Mouse (Mus musculus) retina, postnatal 1 day (tissue): Measurements from ENCODE around the gene Lrpprc.

Experiments used
- DNase-seq: peaks from one replicate; pipeline ENCODE4 v3.0.0-alpha.2; 2012

Gene Lrpprc

DNA sequence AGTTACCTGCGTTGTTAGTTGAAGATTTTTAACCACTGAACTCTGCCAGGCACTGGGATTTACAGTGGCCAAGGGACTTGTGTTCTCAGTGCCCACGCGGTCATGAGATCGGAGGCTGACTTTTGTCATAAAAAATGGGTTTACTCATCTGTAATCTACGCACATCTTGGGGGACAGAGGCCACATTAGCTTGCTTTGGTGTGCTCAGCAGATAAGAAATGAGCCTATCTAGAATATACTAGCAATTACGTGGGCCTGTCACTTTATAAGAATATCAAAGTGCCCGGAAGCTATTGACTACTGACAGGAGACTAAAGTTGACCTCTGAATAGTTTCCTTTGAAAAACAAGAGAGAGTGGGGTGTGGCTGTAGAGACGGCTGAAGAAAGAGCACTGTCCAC is 131.6 kb downstream of the Lrpprc start:
- no peak for DNase-seq

DNA sequence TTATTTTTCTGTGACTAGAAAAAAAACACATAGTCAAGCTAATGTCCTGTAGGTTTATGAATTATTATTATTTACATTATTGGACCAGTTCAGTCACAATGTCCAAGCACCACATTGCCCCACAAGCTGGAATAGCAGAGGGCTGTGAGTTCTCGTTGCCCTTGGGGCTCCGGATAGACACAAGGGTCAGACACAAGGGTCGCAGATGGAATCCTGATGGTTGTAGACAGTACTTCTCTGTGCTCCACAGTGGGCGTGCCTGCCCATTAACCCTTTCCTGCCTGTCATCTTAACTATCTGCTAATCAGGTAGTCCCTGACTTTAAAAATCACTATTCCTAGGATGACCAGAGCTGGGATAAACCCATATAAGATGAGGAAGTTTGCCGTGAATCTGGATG is 132.4 kb downstream of the Lrpprc start:
- DNase-seq, result no peak

GRCm38 (mm10) chr17:84657782-84658181 is 132.8 kb downstream of the Lrpprc start:
- DNase-seq, result no peak

GRCm38 (mm10) chr17:84657422-84657732 is 133.2 kb downstream of the Lrpprc start:
- DNase-seq, result no peak

- DNase-seq, result no peak
Observed at GRCm38 (mm10) chr17:84656653-84657421, 133.8 kb downstream of the Lrpprc start.

DNA sequence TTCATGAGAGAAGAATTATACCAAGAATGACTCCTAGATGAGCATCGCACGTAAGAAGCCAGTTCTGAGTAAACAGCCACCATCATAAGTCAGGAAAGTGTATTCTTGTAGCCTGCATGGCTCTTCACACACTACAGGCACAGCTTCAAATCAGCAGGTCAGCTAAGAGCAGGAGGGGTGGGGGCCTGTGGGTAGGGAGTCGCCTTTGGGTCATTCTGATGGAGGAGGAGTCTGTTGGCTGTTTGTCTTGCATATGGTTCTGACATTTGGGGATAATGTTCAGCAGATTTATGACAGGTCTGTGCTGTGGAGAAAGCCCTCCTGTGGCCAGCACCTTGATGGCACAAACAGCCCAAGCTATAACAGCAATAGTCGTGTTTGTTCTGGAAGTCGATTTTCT is 134.4 kb downstream of the Lrpprc start:
- DNase-seq, result no peak
